Mouse (Mus musculus) embryonic facial prominence, embryonic 15.5 days (tissue): ENCODE measurements around the gene Apbb2. TPM values are rescaled to one million over a fixed set of nuclear protein-coding genes. Genes with fewer than 3 reads are reported as not detected.
A peak's percentile ranks its signal among the peaks of the same experiment; 100 is the strongest.

Experiments
- ATAC-seq: fragments of 200-750 bp; cut with Nextera tagmentation; 2 replicates; pipeline ENCODE4 v1.8.0; 2017; ENCODE audit warnings: low read depth, moderate TSS enrichment; ENCODE audit not compliant: insufficient number of reproducible peaks, low FRiP score, low TSS enrichment
- H3K27ac ChIP-seq: fragments of 300-500 bp; sonication (generic); replicated peaks from 2 replicates; pipeline ENCODE4 v1.5.1; 2015; ENCODE audit warnings: mild to moderate bottlenecking, inconsistent platforms
- H3K27me3 ChIP-seq: fragments of 300-500 bp; sonication (generic); 2 replicates; pipeline ENCODE4 v1.6.1; 2015; ENCODE audit warnings: inconsistent platforms
- H3K36me3 ChIP-seq: fragments of 300-500 bp; sonication (generic); 2 replicates; pipeline ENCODE4 v1.6.1; 2015; ENCODE audit warnings: mild to moderate bottlenecking, inconsistent platforms
- H3K4me1 ChIP-seq: fragments of 300-500 bp; sonication (generic); 2 replicates; pipeline ENCODE4 v1.6.1; 2015; ENCODE audit warnings: inconsistent platforms
- H3K4me2 ChIP-seq: fragments of 300-500 bp; sonication (generic); replicated peaks from 2 replicates; pipeline ENCODE4 v1.6.1; 2015; ENCODE audit warnings: mild to moderate bottlenecking, inconsistent platforms
- H3K4me3 ChIP-seq: fragments of 300-500 bp; sonication (generic); replicated peaks from 2 replicates; pipeline ENCODE4 v1.5.1; 2015; ENCODE audit warnings: mild to moderate bottlenecking, inconsistent platforms
- H3K9ac ChIP-seq: fragments of 300-500 bp; sonication (generic); 2 replicates; pipeline ENCODE4 v1.6.1; 2015; ENCODE audit warnings: inconsistent platforms
- H3K9me3 ChIP-seq: fragments of 300-500 bp; sonication (generic); replicated peaks from 2 replicates; pipeline ENCODE4 v1.6.1; 2016; ENCODE audit warnings: inconsistent platforms
- WGBS: fragments of 180-500 bp; shearing (Covaris S2); methylation state at CpG from one replicate; pipeline ENCODE4 v1.1.7; 2015; 5-methylcytosine and 5-hydroxymethylcytosine counted together
- polyA plus RNA-seq: library from polyadenylated mRNA; unstranded; fragments of >200 nt; fragmentation: Nextera tagmentation; extraction: Ambion mirVana; gene quantifications from 2 replicates; pipeline ENCODE4 v1.2.1, GENCODE M21; 2015

Gene Apbb2
- polyA plus RNA-seq, 1 experiment from 2014 or later, result 54.7 TPM

DNA sequence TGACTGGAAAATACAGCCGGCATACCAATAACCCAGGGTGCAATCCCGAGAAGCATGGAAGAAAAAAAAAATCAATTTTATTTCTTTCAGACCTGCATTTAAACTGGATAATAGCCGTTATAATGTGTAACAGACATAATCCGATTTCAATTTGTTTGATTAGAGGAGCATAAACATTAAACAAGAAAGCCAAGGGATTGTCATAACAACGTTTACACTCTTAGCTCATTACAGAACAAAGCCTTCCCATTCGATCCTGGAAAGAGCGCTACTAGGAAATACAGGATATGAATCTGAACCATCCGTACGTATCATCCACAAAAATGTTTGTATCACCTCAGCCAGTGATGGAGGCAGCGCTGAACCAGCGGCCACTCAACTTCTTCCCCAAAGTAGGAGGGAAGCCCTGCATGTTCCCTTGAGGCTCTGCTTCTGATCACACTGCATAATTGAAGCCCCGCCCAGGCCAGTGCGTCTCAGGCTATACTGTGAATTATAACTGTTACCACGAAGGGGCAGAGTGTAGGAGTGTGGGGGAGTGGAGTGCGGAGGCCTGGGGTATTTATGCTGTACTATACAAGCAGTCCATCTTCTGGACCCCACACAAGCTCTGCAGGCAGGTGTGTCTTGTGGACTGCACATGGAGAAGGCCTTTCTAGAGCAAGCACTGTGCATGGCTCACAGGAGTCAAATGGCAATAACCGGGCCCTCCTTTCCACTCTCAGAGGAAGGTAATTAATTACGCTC lies 278.1 kb downstream of the Apbb2 start:
- H3K27ac ChIP-seq, result no peak overlapping the region

DNA sequence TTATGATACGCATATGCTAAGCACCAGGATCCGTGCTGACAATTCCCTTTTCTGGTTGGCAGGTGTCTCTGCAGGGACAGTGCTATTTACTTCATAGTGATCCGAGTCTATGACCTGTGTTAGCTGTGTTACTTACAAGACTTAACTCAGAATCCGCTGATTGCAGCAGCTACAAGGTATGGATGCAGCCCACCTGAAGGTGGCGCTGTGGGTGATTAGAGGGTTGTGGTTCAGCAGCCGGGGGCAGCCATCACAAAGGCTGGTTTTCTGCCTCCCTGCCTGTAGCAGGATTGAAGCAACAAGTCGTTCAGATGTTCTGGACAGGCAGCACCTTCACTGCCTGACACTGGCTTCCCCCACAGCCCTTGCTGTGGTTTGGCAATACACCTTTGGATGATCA lies 280.0 kb downstream of the Apbb2 start:
- Histone ChIP-seq H3K4me2 (no peak overlapping the region), H3K27ac (no peak overlapping the region), H3K4me3 (no peak overlapping the region), H3K27me3 (no peaks in the 10 kb centered on the region), H3K4me1 (peaks cover 18% of the 10 kb centered on the region), H3K36me3 (no peaks in the 10 kb centered on the region), H3K9me3 (no peaks in the 10 kb centered on the region), H3K9ac (no peak overlapping the region)
- 37% methylated on average over 7 of the region's 7 CpGs for WGBS
- no peak for ATAC-seq

More for the DNA sequence above, 278.1 kb downstream of the Apbb2 start:
- H3K4me2 ChIP-seq, result no peak overlapping the region
- ATAC-seq, result no peak
- H3K4me3 ChIP-seq, result no peak overlapping the region
- 50% methylated on average over 17 of the region's 17 CpGs for WGBS
- no peaks in the 10 kb centered on the region for H3K9me3 ChIP-seq
- peaks cover 18% of the 10 kb centered on the region for H3K4me1 ChIP-seq
- no peaks in the 10 kb centered on the region for H3K27me3 ChIP-seq
- H3K36me3 ChIP-seq, result no peaks in the 10 kb centered on the region
- no peak overlapping the region for H3K9ac ChIP-seq

DNA sequence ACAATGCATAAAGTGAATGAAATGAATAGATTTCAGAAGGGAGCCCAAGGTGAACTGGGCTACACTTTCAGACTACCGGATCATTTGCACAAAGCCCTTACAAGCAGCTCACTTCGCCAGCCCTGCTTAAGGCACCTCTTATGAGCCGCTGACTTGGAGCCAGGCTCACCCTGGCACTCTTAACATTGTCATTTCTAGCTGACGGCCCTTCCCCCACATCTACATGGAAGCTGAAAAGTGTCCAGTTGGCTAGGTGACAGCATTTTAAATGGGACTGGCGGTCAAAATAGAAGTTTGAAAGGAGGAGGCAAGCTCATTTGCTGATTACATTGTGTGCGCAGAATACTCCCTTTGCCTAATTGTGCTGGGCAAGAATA lies 280.6 kb downstream of the Apbb2 start:
- no peak overlapping the region for H3K27ac ChIP-seq
- H3K27me3 ChIP-seq, result no peaks in the 10 kb centered on the region
- H3K36me3 ChIP-seq, result no peaks in the 10 kb centered on the region
- 0 out of 2 replicates have a peak, but pooled peaks have one; percentile 24 for ATAC-seq
- H3K4me3 ChIP-seq, result peak overlapping the region; percentile 41
- H3K4me1 ChIP-seq, result peaks cover 18% of the 10 kb centered on the region
- no peak overlapping the region for H3K9ac ChIP-seq
- no peaks in the 10 kb centered on the region for H3K9me3 ChIP-seq
- WGBS, result 31% methylated on average over 6 of the region's 6 CpGs
- peak overlapping the region; percentile 86 for H3K4me2 ChIP-seq

GRCm38 (mm10) chr5:66337025-66337968 lies 281.3 kb downstream of the Apbb2 start:
- ATAC-seq, result peak; percentile 13; the same call in 1 of the 2 replicates
- 4% methylated on average over 38 of the region's 38 CpGs for WGBS
- H3K9ac ChIP-seq, result no peak overlapping the region

DNA sequence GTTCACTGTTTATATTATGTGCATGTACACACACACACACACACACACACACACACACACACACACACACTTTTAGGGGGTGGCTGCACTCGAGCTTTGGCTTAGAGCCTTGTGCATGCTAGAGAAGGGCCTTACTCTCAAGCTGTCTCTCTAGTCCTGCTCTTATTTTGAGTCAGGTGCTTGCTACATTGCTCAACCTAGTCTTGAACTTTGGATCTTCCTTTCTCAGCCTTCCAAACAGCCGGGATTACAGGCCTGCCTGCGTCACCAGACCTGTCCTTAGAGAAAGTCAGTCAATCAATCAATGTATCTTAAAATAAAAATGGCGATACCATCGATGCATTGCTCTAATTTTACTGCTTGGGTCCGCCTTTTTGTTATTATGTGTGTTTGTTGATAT lies 287.8 kb downstream of the Apbb2 start:
- peaks cover 7% of the 10 kb centered on the region; the same call in 1 of the 2 replicates for H3K4me1 ChIP-seq
- H3K36me3 ChIP-seq, result no peaks in the 10 kb centered on the region
- no peaks in the 10 kb centered on the region for H3K27me3 ChIP-seq
- no peaks in the 10 kb centered on the region for H3K9me3 ChIP-seq
- WGBS, result 92% methylated on average over 6 of the region's 6 CpGs
- no peak overlapping the region for H3K4me3 ChIP-seq
- H3K9ac ChIP-seq, result no peak overlapping the region
- no peak overlapping the region for H3K27ac ChIP-seq
- H3K4me2 ChIP-seq, result no peak overlapping the region
- no peak for ATAC-seq

More at GRCm38 (mm10) chr5:66337025-66337968, 281.3 kb downstream of the Apbb2 start:
- H3K27ac ChIP-seq, result no peak overlapping the region
- no peaks in the 10 kb centered on the region for H3K9me3 ChIP-seq
- no peaks in the 10 kb centered on the region for H3K27me3 ChIP-seq
- H3K4me2 ChIP-seq, result peak overlapping the region; percentile 86
- no peaks in the 10 kb centered on the region for H3K36me3 ChIP-seq
- H3K4me3 ChIP-seq, result peak overlapping the region; percentile 41
- H3K4me1 ChIP-seq, result peaks cover 18% of the 10 kb centered on the region

- Histone ChIP-seq H3K4me1 (peaks cover 7% of the 10 kb centered on the region; the same call in 1 of the 2 replicates), H3K27ac (no peak overlapping the region), H3K27me3 (no peaks in the 10 kb centered on the region), H3K9ac (no peak overlapping the region), H3K9me3 (no peaks in the 10 kb centered on the region), H3K4me2 (no peak overlapping the region), H3K4me3 (no peak overlapping the region), H3K36me3 (no peaks in the 10 kb centered on the region)
- WGBS, result 81% methylated on average over 7 of the region's 7 CpGs
- ATAC-seq, result no peak
These were observed 289.8 kb downstream of the Apbb2 start for GRCm38 (mm10) chr5:66328766-66329165.

DNA sequence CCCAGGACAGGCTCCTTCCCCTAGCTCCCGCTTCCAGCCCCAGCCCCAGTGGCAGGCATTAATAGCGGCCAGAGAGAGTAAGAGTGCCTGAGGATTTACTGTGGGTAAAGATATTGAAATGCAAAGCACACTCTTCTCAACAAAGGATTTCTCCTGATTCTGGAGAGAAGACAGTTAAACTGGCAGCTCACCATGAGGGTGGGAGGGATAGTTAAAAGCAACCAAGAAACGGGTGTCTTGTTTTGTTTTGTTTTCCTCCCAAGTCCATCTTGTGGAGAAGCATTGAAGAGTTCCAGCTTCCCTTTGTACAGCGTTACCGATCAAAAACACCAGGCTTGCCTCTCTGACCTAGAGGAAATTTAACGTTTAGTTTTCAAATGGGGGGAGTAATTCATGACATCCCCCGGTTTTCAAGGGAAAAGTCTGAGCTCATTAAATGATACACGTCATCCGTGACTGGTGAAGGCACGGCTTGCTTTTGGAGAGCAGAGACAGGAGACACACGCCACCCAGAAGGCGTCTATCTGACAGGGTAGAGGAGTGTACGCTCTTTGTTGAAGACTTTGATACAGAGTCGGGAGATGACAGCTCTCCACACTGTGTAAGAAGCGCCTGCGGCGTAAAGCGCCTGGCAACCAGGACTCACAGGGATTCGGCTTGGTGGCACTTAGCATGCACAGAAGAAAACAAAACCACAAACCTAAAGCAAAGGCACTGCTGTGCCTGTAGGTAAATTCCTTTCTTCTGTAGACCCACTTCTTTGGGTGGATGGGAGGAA lies 290.4 kb downstream of the Apbb2 start:
- H3K4me1 ChIP-seq, result peaks cover 7% of the 10 kb centered on the region; the same call in 1 of the 2 replicates
- H3K4me2 ChIP-seq, result no peak overlapping the region
- no peak overlapping the region for H3K27ac ChIP-seq
- no peak overlapping the region for H3K9ac ChIP-seq
- no peaks in the 10 kb centered on the region for H3K27me3 ChIP-seq
- ATAC-seq, result no peak
- no peak overlapping the region for H3K4me3 ChIP-seq
- no peaks in the 10 kb centered on the region for H3K9me3 ChIP-seq
- no peaks in the 10 kb centered on the region for H3K36me3 ChIP-seq
- WGBS, result 40% methylated on average over 19 of the region's 19 CpGs

- Histone ChIP-seq H3K9ac (no peak overlapping the region), H3K36me3 (no peaks in the 10 kb centered on the region), H3K4me3 (no peak overlapping the region), H3K27ac (no peak overlapping the region), H3K4me1 (peaks cover 7% of the 10 kb centered on the region; the same call in 1 of the 2 replicates), H3K4me2 (no peak overlapping the region), H3K27me3 (no peaks in the 10 kb centered on the region), H3K9me3 (no peaks in the 10 kb centered on the region)
- 77% methylated on average over 7 of the region's 7 CpGs for WGBS
- no peak for ATAC-seq
These were observed 292.2 kb downstream of the Apbb2 start for GRCm38 (mm10) chr5:66326395-66326794.

- Histone ChIP-seq H3K4me2 (no peak overlapping the region), H3K4me1 (peaks cover 14% of the 10 kb centered on the region), H3K27me3 (no peaks in the 10 kb centered on the region), H3K9ac (no peak overlapping the region), H3K9me3 (no peaks in the 10 kb centered on the region), H3K36me3 (no peaks in the 10 kb centered on the region), H3K4me3 (no peak overlapping the region), H3K27ac (no peak overlapping the region)
- no peak for ATAC-seq
- WGBS, result 81% methylated on average over 11 of the region's 11 CpGs
These were observed 295.0 kb downstream of the Apbb2 start for GRCm38 (mm10) chr5:66323603-66324002.

DNA sequence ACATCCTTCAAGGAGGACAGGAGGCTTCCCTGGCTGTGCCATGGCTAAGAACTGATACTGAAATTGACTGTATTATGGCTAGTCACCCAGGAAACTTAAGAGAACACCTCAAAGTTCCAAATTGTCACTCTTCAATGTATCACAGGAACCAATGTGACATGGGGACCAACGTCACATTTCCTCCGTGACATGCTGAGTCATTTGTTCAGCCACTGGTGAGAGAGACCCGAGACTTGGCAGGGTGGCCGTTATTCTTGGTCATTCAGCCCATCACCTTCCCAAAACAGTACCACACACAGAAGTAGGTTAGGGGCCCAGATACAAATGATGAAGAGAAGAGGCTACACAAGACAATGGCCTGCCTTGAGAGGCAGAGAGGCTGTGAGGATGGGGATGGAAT lies 295.5 kb downstream of the Apbb2 start:
- Histone ChIP-seq H3K36me3 (no peaks in the 10 kb centered on the region), H3K4me3 (no peak overlapping the region), H3K27me3 (no peaks in the 10 kb centered on the region), H3K9me3 (no peaks in the 10 kb centered on the region), H3K27ac (no peak overlapping the region), H3K4me2 (no peak overlapping the region), H3K4me1 (peaks cover 11% of the 10 kb centered on the region), H3K9ac (no peak overlapping the region)
- 89% methylated on average over 4 of the region's 4 CpGs for whole genome bisulfite sequencing
- no peak for ATAC-seq
